Mouse (Mus musculus): ENCODE results near the gene Ibsp. TPM values are rescaled to one million over a fixed set of nuclear protein-coding genes. Genes with fewer than 3 reads are reported as not detected.

Ibsp gene
- polyA plus RNA-seq, 1 experiment from 2014 or later, result not detected

- Histone ChIP-seq H3K27me3 (ENCODE audit: insufficient read depth, low read length) (no peaks in the 10 kb centered on the region), H3K27ac (ENCODE audit: low read depth) (no peak overlapping the region), H3K9me3 (ENCODE audit: low read length) (no peaks in the 10 kb centered on the region), H3K9ac (replicated peaks) (no peak overlapping the region), H3K4me3 (ENCODE audit: low read depth, low read length) (no peak overlapping the region), H3K4me2 (ENCODE audit: low read depth, low read length) (no peak overlapping the region), H3K4me1 (ENCODE audit: insufficient read depth) (no peaks in the 10 kb centered on the region), H3K36me3 (replicated peaks; ENCODE audit: insufficient read depth, low read length) (no peaks in the 10 kb centered on the region)
- DNase-seq, result no peak
- 71% methylated on average over 1 of the region's 1 CpGs for WGBS (ENCODE audit: insufficient replicate concordance)
- ATAC-seq, result no peak
- TF ChIP-seq EP300 (IDR thresholded peaks at IDR 0.05; ENCODE audit: low read depth), result no peak
- no peak for TF ChIP-seq CTCF (IDR thresholded peaks at IDR 0.05; ENCODE audit: low read depth)
Observed at GRCm38 (mm10) chr5:104351041-104351440, 52.1 kb downstream of the Ibsp start.

DNA sequence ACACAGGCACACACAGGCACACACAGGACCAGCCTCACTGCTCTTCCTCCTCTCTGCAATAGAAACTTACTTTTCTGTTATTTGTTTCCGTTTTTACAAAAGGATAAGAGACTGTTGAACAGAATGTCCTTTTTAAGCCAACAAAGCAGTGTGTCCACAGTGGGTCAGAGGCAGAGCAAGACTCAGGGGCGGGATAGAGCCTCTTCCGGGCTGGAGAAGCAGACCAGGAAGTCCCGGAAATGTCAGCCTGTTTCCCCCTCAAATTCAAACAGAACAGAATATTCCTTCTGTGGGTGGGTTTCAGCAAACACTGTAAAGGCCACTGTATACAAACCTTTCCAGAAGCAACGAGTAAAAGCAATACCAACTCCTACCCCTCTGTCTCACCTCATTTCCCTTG lies 52.9 kb downstream of the Ibsp start:
- no peak overlapping the region for H3K27ac ChIP-seq (ENCODE audit: low read depth)
- DNase-seq, result no peak
- no peak overlapping the region for H3K4me2 ChIP-seq (ENCODE audit: low read depth, low read length)
- H3K9ac ChIP-seq (replicated peaks), result no peak overlapping the region; the same call in 1 of the 2 replicates
- no peaks in the 10 kb centered on the region for H3K27me3 ChIP-seq (ENCODE audit: insufficient read depth, low read length)
- WGBS (ENCODE audit: insufficient replicate concordance), result 34% methylated on average over 5 of the region's 5 CpGs
- TF ChIP-seq CTCF (IDR thresholded peaks at IDR 0.05; ENCODE audit: low read depth), result no peak
- no peak for TF ChIP-seq EP300 (IDR thresholded peaks at IDR 0.05; ENCODE audit: low read depth)
- no peak for ATAC-seq
- no peaks in the 10 kb centered on the region for H3K9me3 ChIP-seq (ENCODE audit: low read length)
- H3K4me3 ChIP-seq (ENCODE audit: low read depth, low read length), result no peak overlapping the region
- H3K36me3 ChIP-seq (replicated peaks; ENCODE audit: insufficient read depth, low read length), result no peaks in the 10 kb centered on the region
- H3K4me1 ChIP-seq (ENCODE audit: insufficient read depth), result no peaks in the 10 kb centered on the region

- Histone ChIP-seq H3K27me3 (ENCODE audit: insufficient read depth, low read length) (no peaks in the 10 kb centered on the region), H3K4me2 (ENCODE audit: low read depth, low read length) (no peak overlapping the region), H3K27ac (ENCODE audit: low read depth) (no peak overlapping the region), H3K4me3 (ENCODE audit: low read depth, low read length) (no peak overlapping the region), H3K4me1 (ENCODE audit: insufficient read depth) (no peaks in the 10 kb centered on the region), H3K36me3 (replicated peaks; ENCODE audit: insufficient read depth, low read length) (no peaks in the 10 kb centered on the region), H3K9ac (replicated peaks) (no peak overlapping the region), H3K9me3 (ENCODE audit: low read length) (no peaks in the 10 kb centered on the region)
- DNase-seq (no peak), ATAC-seq (no peak)
- TF ChIP-seq EP300 (IDR thresholded peaks at IDR 0.05; ENCODE audit: low read depth) (no peak), CTCF (IDR thresholded peaks at IDR 0.05; ENCODE audit: low read depth) (no peak)
- WGBS (ENCODE audit: insufficient replicate concordance), result 65% methylated on average over 5 of the region's 5 CpGs
Observed at GRCm38 (mm10) chr5:104357575-104357974, 58.6 kb downstream of the Ibsp start.

DNA sequence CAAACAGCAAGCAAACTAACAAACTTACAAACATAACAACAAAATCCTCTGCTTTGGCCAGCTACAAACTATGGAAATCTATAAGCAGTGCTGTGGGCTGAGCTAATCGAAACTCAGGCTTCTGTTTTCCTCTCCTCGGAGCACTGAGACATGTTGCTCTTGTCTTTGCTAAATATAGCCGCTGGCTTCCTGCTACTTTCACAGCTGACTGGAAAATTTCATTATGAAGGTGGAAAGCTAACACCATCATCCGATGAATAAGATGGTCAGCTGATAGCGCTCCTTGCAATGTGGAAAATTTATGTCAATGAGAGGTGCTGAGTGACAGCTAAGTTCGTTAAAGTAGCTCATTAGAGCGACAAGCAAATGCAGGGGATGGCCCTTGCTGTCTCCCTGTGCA lies 59.6 kb downstream of the Ibsp start:
- Histone ChIP-seq H3K4me3 (ENCODE audit: low read depth, low read length) (no peak overlapping the region), H3K27ac (ENCODE audit: low read depth) (no peak overlapping the region), H3K4me2 (ENCODE audit: low read depth, low read length) (no peak overlapping the region), H3K9me3 (ENCODE audit: low read length) (no peaks in the 10 kb centered on the region), H3K4me1 (ENCODE audit: insufficient read depth) (no peaks in the 10 kb centered on the region), H3K27me3 (ENCODE audit: insufficient read depth, low read length) (no peaks in the 10 kb centered on the region), H3K36me3 (replicated peaks; ENCODE audit: insufficient read depth, low read length) (no peaks in the 10 kb centered on the region), H3K9ac (replicated peaks) (no peak overlapping the region)
- DNase-seq (no peak), ATAC-seq (no peak)
- 48% methylated on average over 7 of the region's 7 CpGs for WGBS (ENCODE audit: insufficient replicate concordance)
- TF ChIP-seq CTCF (IDR thresholded peaks at IDR 0.05; ENCODE audit: low read depth) (no peak), EP300 (IDR thresholded peaks at IDR 0.05; ENCODE audit: low read depth) (no peak)

DNA sequence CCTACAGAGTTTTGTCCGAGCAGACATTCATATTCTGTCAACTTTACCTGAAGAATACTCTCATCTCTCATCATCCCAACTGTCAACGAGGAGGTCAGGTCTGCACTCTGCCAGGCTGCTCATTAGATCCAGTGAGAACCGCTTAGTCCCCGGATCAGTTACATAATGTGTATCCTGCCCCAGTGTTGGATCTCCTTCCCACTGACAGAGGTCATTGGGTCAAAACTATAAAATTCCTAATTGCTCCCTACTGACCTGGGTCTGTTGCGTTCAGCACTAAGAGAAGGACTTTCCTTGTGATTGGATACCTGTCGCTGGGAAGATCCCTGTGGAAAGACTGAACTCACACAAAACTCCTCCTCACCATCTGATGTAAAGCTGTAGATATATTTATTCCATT lies 60.3 kb downstream of the Ibsp start:
- ATAC-seq (no peak), DNase-seq (no peak)
- no peak overlapping the region for H3K4me2 ChIP-seq (ENCODE audit: low read depth, low read length)
- no peak overlapping the region for H3K27ac ChIP-seq (ENCODE audit: low read depth)
- H3K36me3 ChIP-seq (replicated peaks; ENCODE audit: insufficient read depth, low read length), result no peaks in the 10 kb centered on the region
- H3K9me3 ChIP-seq (ENCODE audit: low read length), result no peaks in the 10 kb centered on the region
- no peaks in the 10 kb centered on the region for H3K4me1 ChIP-seq (ENCODE audit: insufficient read depth)
- H3K4me3 ChIP-seq (ENCODE audit: low read depth, low read length), result no peak overlapping the region
- no peak overlapping the region for H3K9ac ChIP-seq (replicated peaks)
- no peaks in the 10 kb centered on the region for H3K27me3 ChIP-seq (ENCODE audit: insufficient read depth, low read length)
- WGBS (ENCODE audit: insufficient replicate concordance), result 61% methylated on average over 6 of the region's 6 CpGs
- no peak for TF ChIP-seq CTCF (IDR thresholded peaks at IDR 0.05; ENCODE audit: low read depth)
- TF ChIP-seq EP300 (IDR thresholded peaks at IDR 0.05; ENCODE audit: low read depth), result no peak

Small RNAs within 50 kb of the gene (microRNA-seq; reads per million reads assigned to microRNA genes)
- gene Gm23616, result not detected

Other genes starting within 250 kb of the Ibsp start
- not detected in 2 replicates for gene Gm17660, start 221.6 kb upstream of the Ibsp start, polyA plus RNA-seq (2015; fragmentation: Nextera tagmentation; extraction: Ambion mirVana)
- 5.2 and 6.3 TPM in 2 replicates for gene Sparcl1, start 185.4 kb upstream of the Ibsp start, polyA plus RNA-seq (2015; fragmentation: Nextera tagmentation; extraction: Ambion mirVana)
- not detected in 2 replicates for gene Dspp, start 128.5 kb upstream of the Ibsp start, polyA plus RNA-seq (2015; fragmentation: Nextera tagmentation; extraction: Ambion mirVana)
- not detected in 2 replicates for gene Dmp1, start 96.6 kb upstream of the Ibsp start, polyA plus RNA-seq (2015; fragmentation: Nextera tagmentation; extraction: Ambion mirVana)
- gene Mepe, start 26.2 kb downstream of the Ibsp start, polyA plus RNA-seq (2015; fragmentation: Nextera tagmentation; extraction: Ambion mirVana), result not detected in 2 replicates
- 73.9 and 103 TPM in 2 replicates for gene Spp1, start 135.9 kb downstream of the Ibsp start, polyA plus RNA-seq (2015; fragmentation: Nextera tagmentation; extraction: Ambion mirVana)
- 0.95 and 0.97 TPM in 2 replicates for gene Pkd2, start 160.3 kb downstream of the Ibsp start, polyA plus RNA-seq (2015; fragmentation: Nextera tagmentation; extraction: Ambion mirVana)
- gene BC005561, start 209.2 kb downstream of the Ibsp start, polyA plus RNA-seq (2015; fragmentation: Nextera tagmentation; extraction: Ambion mirVana), result 2.6 and 3.0 TPM in 2 replicates

Measured in liver, postnatal 0 days (tissue).